Mouse (Mus musculus): ENCODE data around the gene Slc44a2. TPM values are rescaled to one million over a fixed set of nuclear protein-coding genes. Genes with fewer than 3 reads are reported as not detected.
A peak's percentile ranks its signal among the peaks of the same experiment; 100 is the strongest.

The Slc44a2 gene
- 67.7 and 70.3 TPM in 2 replicates for polyA plus RNA-seq (2012; rRNA removed)

GRCm38 (mm10) chr9:21320619-21321512 is at the start of gene Slc44a2:
Gene Slc44a2, plus strand, starts transcription at chr9:21320698.
- DNase-seq, result peak; percentile 85 to 89
- H3K4me3 ChIP-seq (replicated peaks; ENCODE audit: insufficient read depth, low read depth, low read length), result peak within 1 kb of the TSS; percentile 96
- H3K27ac ChIP-seq (ENCODE audit: insufficient read depth, low read length), result peak within 1 kb of the TSS; percentile 28
- under 1% methylated on average over 52 of the region's 52 CpGs for WGBS
- peak; percentile 68; the same call in 1 of the 2 replicates for TF ChIP-seq POLR2A (IDR thresholded peaks at IDR 0.05; ENCODE audit: borderline replicate concordance, insufficient read depth, low read length)
- TF ChIP-seq CTCF (IDR thresholded peaks at IDR 0.05; ENCODE audit: borderline replicate concordance, insufficient read depth, low read depth, low read length), result no peak
- H3K27me3 ChIP-seq (ENCODE audit: control insufficient read depth, insufficient read depth, low read length), result no peaks in the 10 kb centered on the region
- peaks cover 10% of the 10 kb centered on the region for H3K4me1 ChIP-seq (ENCODE audit: control insufficient read depth, insufficient read depth, low read length)

- H3K4me1 ChIP-seq (ENCODE audit: control insufficient read depth, insufficient read depth, low read length), result no peaks in the 10 kb centered on the region
- no peak overlapping the region for H3K4me3 ChIP-seq (replicated peaks; ENCODE audit: insufficient read depth, low read depth, low read length)
- 86% methylated on average over 9 of the region's 9 CpGs for WGBS
- DNase-seq, result no peak
- H3K27ac ChIP-seq (ENCODE audit: insufficient read depth, low read length), result no peak overlapping the region
- TF ChIP-seq POLR2A (IDR thresholded peaks at IDR 0.05; ENCODE audit: borderline replicate concordance, insufficient read depth, low read length) (no peak), CTCF (IDR thresholded peaks at IDR 0.05; ENCODE audit: borderline replicate concordance, insufficient read depth, low read depth, low read length) (no peak)
- no peaks in the 10 kb centered on the region for H3K27me3 ChIP-seq (ENCODE audit: control insufficient read depth, insufficient read depth, low read length)
These were observed 48.1 kb upstream of the Slc44a2 start for GRCm38 (mm10) chr9:21272391-21272790.

- H3K27me3 ChIP-seq (ENCODE audit: control insufficient read depth, insufficient read depth, low read length), result no peaks in the 10 kb centered on the region
- DNase-seq, result no peak
- TF ChIP-seq CTCF (IDR thresholded peaks at IDR 0.05; ENCODE audit: borderline replicate concordance, insufficient read depth, low read depth, low read length) (no peak), POLR2A (IDR thresholded peaks at IDR 0.05; ENCODE audit: borderline replicate concordance, insufficient read depth, low read length) (no peak)
- H3K4me3 ChIP-seq (replicated peaks; ENCODE audit: insufficient read depth, low read depth, low read length), result no peak overlapping the region
- 79% methylated on average over 8 of the region's 8 CpGs for WGBS
- no peak overlapping the region for H3K27ac ChIP-seq (ENCODE audit: insufficient read depth, low read length)
- no peaks in the 10 kb centered on the region for H3K4me1 ChIP-seq (ENCODE audit: control insufficient read depth, insufficient read depth, low read length)
These were observed 47.4 kb upstream of the Slc44a2 start for GRCm38 (mm10) chr9:21273094-21273493.

- DNase-seq, result no peak
- Histone ChIP-seq H3K27ac (ENCODE audit: insufficient read depth, low read length) (no peak overlapping the region), H3K27me3 (ENCODE audit: control insufficient read depth, insufficient read depth, low read length) (no peaks in the 10 kb centered on the region), H3K4me3 (replicated peaks; ENCODE audit: insufficient read depth, low read depth, low read length) (no peak overlapping the region), H3K4me1 (ENCODE audit: control insufficient read depth, insufficient read depth, low read length) (no peaks in the 10 kb centered on the region)
- TF ChIP-seq POLR2A (IDR thresholded peaks at IDR 0.05; ENCODE audit: borderline replicate concordance, insufficient read depth, low read length), result no peak
- no peak for TF ChIP-seq CTCF (IDR thresholded peaks at IDR 0.05; ENCODE audit: borderline replicate concordance, insufficient read depth, low read depth, low read length)
- WGBS, result 63% methylated on average over 7 of the region's 7 CpGs
These were observed 46.8 kb upstream of the Slc44a2 start for GRCm38 (mm10) chr9:21273520-21274228.

- Histone ChIP-seq H3K4me3 (replicated peaks; ENCODE audit: insufficient read depth, low read depth, low read length) (no peak overlapping the region), H3K27ac (ENCODE audit: insufficient read depth, low read length) (no peak overlapping the region), H3K4me1 (ENCODE audit: control insufficient read depth, insufficient read depth, low read length) (no peaks in the 10 kb centered on the region), H3K27me3 (ENCODE audit: control insufficient read depth, insufficient read depth, low read length) (no peaks in the 10 kb centered on the region)
- 85% methylated on average over 3 of the region's 3 CpGs for WGBS
- no peak for DNase-seq
- no peak for TF ChIP-seq CTCF (IDR thresholded peaks at IDR 0.05; ENCODE audit: borderline replicate concordance, insufficient read depth, low read depth, low read length)
- TF ChIP-seq POLR2A (IDR thresholded peaks at IDR 0.05; ENCODE audit: borderline replicate concordance, insufficient read depth, low read length), result no peak
These were observed 46.2 kb upstream of the Slc44a2 start for GRCm38 (mm10) chr9:21274336-21274735.

GRCm38 (mm10) chr9:21275013-21275710 is 45.3 kb upstream of the Slc44a2 start:
- TF ChIP-seq POLR2A (IDR thresholded peaks at IDR 0.05; ENCODE audit: borderline replicate concordance, insufficient read depth, low read length) (no peak), CTCF (IDR thresholded peaks at IDR 0.05; ENCODE audit: borderline replicate concordance, insufficient read depth, low read depth, low read length) (no peak)
- 70% methylated on average over 7 of the region's 7 CpGs for WGBS
- DNase-seq, result no peak
- Histone ChIP-seq H3K27me3 (ENCODE audit: control insufficient read depth, insufficient read depth, low read length) (no peaks in the 10 kb centered on the region), H3K4me1 (ENCODE audit: control insufficient read depth, insufficient read depth, low read length) (no peaks in the 10 kb centered on the region), H3K27ac (ENCODE audit: insufficient read depth, low read length) (no peak overlapping the region), H3K4me3 (replicated peaks; ENCODE audit: insufficient read depth, low read depth, low read length) (no peak overlapping the region)

- 86% methylated on average over 12 of the region's 12 CpGs for WGBS
- Histone ChIP-seq H3K4me1 (ENCODE audit: control insufficient read depth, insufficient read depth, low read length) (no peaks in the 10 kb centered on the region), H3K27me3 (ENCODE audit: control insufficient read depth, insufficient read depth, low read length) (no peaks in the 10 kb centered on the region), H3K4me3 (replicated peaks; ENCODE audit: insufficient read depth, low read depth, low read length) (no peak overlapping the region), H3K27ac (ENCODE audit: insufficient read depth, low read length) (no peak overlapping the region)
- no peak for DNase-seq
- TF ChIP-seq POLR2A (IDR thresholded peaks at IDR 0.05; ENCODE audit: borderline replicate concordance, insufficient read depth, low read length), result no peak
These were observed 44.8 kb upstream of the Slc44a2 start for GRCm38 (mm10) chr9:21275727-21276126.

Measured in cerebellum, adult 2 months (tissue).